In the genomic region with DNA sequence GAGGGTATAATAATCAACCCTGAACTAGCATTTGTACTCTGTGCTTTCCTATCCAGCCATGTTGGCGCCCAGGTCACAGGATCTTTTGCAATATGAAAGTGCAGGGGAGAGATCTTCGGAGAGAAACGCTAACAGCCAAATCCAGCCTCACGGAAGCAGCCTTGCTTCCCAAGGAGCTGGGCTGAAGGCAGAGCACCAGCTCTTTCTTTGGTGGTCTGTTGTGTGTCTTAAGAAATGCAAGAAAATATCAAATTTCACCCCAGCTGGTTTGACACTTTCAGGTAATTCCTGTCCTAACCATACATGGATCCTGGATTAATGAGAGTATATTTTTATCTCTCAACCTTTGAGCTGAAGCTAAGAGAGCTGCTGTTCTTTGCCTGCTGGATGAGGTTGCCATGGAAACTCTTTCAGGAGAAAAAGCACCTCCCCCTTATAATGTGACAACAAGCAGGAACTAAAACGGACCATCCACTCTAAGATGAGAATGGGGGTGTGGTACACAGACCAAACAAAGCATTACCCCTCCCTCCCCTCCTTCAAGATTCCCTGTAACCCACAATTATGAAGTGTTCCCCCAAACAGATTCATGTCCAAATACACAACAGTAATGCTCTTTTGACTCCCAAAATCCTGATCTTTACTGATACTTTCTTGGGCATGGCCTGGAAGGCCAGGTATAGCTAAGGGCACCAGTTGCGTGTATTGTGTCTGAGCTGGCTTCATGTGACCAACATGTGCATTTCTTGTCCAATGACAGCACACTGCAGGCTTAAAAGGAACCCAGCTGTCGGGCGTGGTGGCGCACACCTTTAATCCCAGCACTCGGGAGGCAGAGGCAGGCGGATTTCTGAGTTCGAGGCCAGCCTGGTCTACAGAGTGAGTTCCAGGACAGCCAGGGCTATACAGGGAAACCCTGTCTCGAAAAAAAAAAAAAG, we compare ENCODE assay signal across 8 mouse cellular contexts. TPM values are rescaled to one million over a fixed set of nuclear protein-coding genes. Genes with fewer than 3 reads are reported as not detected.
DNase-seq lines count a peak whose midpoint lies in the region; ATAC-seq lines count a peak whose summit lies in the region.

No protein-coding gene starts in this region.

- H3K9me3 ChIP-seq in heart, embryonic 13.5 days: no peaks in the 10 kb centered on the region
- H3K9me3 ChIP-seq in liver, embryonic 15.5 days (replicated peaks): no peaks in the 10 kb centered on the region

- H3K4me3 ChIP-seq in heart, embryonic 13.5 days: peak overlapping the region; percentile 58
- peak overlapping the region; percentile 32 for H3K4me3 ChIP-seq in liver, embryonic 15.5 days (replicated peaks)

- DNase-seq in cerebellum, adult 9-10 months: peak; percentile 19
- DNase-seq in cerebellum, postnatal 36 days: no peak
- peak; percentile 25 to 38 for DNase-seq in cerebellum, postnatal 14 days
- peak; percentile 60 to 74 for DNase-seq in layer of hippocampus, adult 18-20 months (ENCODE audit: low spot score in 2 of 2)
- DNase-seq in right cerebral cortex, postnatal 25 days: peak; percentile 49

- peak overlapping the region; percentile 83 for H3K4me2 ChIP-seq in heart, embryonic 13.5 days
- peak overlapping the region; percentile 58 for H3K4me2 ChIP-seq in liver, embryonic 15.5 days

- no peak for ATAC-seq in heart, embryonic 13.5 days (ENCODE audit: extremely low read depth, insufficient number of reproducible peaks, low FRiP score, low TSS enrichment)
- no peak for ATAC-seq in liver, embryonic 15.5 days (ENCODE audit: insufficient read depth)
- ATAC-seq in activated CD4-positive, CD25-positive, alpha-beta regulatory T cell, adult 4 months: no peak

- peaks cover 41% of the 10 kb centered on the region for H3K4me1 ChIP-seq in heart, embryonic 13.5 days
- no peaks in the 10 kb centered on the region; the same call in 1 of the 2 replicates for H3K4me1 ChIP-seq in liver, embryonic 15.5 days (replicated peaks)

- H3K27me3 ChIP-seq in heart, embryonic 13.5 days (replicated peaks): peaks cover 18% of the 10 kb centered on the region
- peaks cover 14% of the 10 kb centered on the region for H3K27me3 ChIP-seq in liver, embryonic 15.5 days

- peak overlapping the region; percentile 80 for H3K9ac ChIP-seq in heart, embryonic 13.5 days
- no peak overlapping the region for H3K9ac ChIP-seq in liver, embryonic 15.5 days

- H3K27ac ChIP-seq in heart, embryonic 13.5 days (replicated peaks): peak overlapping the region; percentile 2; the same call in 1 of the 2 replicates
- no peak overlapping the region for H3K27ac ChIP-seq in liver, embryonic 15.5 days (replicated peaks)

- WGBS in heart, embryonic 13.5 days: 48% methylated on average over 13 of the region's 13 CpGs
- WGBS in liver, embryonic 15.5 days (ENCODE audit: insufficient replicate concordance): 41% methylated on average over 13 of the region's 13 CpGs

- H3K36me3 ChIP-seq in heart, embryonic 13.5 days: no peaks in the 10 kb centered on the region
- H3K36me3 ChIP-seq in liver, embryonic 15.5 days (replicated peaks): no peaks in the 10 kb centered on the region

RNA-seq across cellular contexts. Expression of a gene that starts 26.8 kb away (rescaled TPM):
- 0.69 and 1.3 TPM in 2 replicates for polyA plus RNA-seq in heart, embryonic 13.5 days (2015; fragmentation: Nextera tagmentation; extraction: Ambion mirVana)
- 100 to 1,000 TPM; 232 to 260 TPM for total RNA-seq in layer of hippocampus, adult 18-20 months (2021)
- 0.54 and 0.85 TPM in 2 replicates for polyA plus RNA-seq in liver, embryonic 15.5 days (2015; fragmentation: Nextera tagmentation; extraction: Ambion mirVana)
- polyA plus RNA-seq in activated CD4-positive, CD25-positive, alpha-beta regulatory T cell, adult 4 months (2017; shearing (Covaris generic)): not detected

RNA-seq across cellular contexts. Expression of a gene that starts 50.1 kb away (rescaled TPM):
- polyA plus RNA-seq in heart, embryonic 13.5 days (2015; fragmentation: Nextera tagmentation; extraction: Ambion mirVana): 3.7 and 3.8 TPM in 2 replicates
- 1 to 10 TPM; 3.1 to 3.9 TPM for total RNA-seq in layer of hippocampus, adult 18-20 months (2021)
- polyA plus RNA-seq in liver, embryonic 15.5 days (2015; fragmentation: Nextera tagmentation; extraction: Ambion mirVana): 0.79 and 0.82 TPM in 2 replicates
- polyA plus RNA-seq in activated CD4-positive, CD25-positive, alpha-beta regulatory T cell, adult 4 months (2017; shearing (Covaris generic)): 1 to 10 TPM in 1 of 2 experiments, under 1 TPM in 1; 0.79 to 1.3 TPM

Comparison
In these comparisons a context has a peak if more than half of its experiments do, and no peak if none do; other contexts are left out.
1. DNase-seq: peak in cerebellum, adult 9-10 months (single experiment), cerebellum, postnatal 14 days (2 of 2), layer of hippocampus, adult 18-20 months (2 of 2) and right cerebral cortex, postnatal 25 days (single experiment); none in cerebellum, postnatal 36 days (0 of 2).